ENCODE assay signal across 11 mouse cellular contexts in genomic region chr12:75745697-75746290, GRCm38 (mm10). TPM values are rescaled to one million over a fixed set of nuclear protein-coding genes. Genes with fewer than 3 reads are reported as not detected.
A peak's percentile ranks its signal among the peaks of the same experiment; 100 is the strongest.
DNase-seq lines count a peak whose midpoint lies in the region; ATAC-seq and TF ChIP-seq lines count a peak whose summit lies in the region.
"Had no signal": no experiment of that assay in that cellular context is flagged by ENCODE, and none has a peak within 500 bp of the region (broad histone marks: within the 10 kb centered on the region; RNA-seq: fewer than 3 reads in every experiment).

No protein-coding gene starts in this region.

- DNase-seq in lung, embryonic 14.5 days = peak; percentile 92
- no peak for DNase-seq in lung, adult 2 months
- peak; percentile 57 to 74 for DNase-seq in kidney, postnatal 36 days
- peak; percentile 49 for DNase-seq in lung, postnatal 36 days
- DNase-seq in cerebellum, adult 9-10 months = no peak
- DNase-seq in thymus, adult 2 months = no peak
- DNase-seq: gastrocnemius, postnatal 14 days had no signal

- no peak for TF ChIP-seq CTCF in lung, embryonic 14.5 days (IDR thresholded peaks at IDR 0.05; ENCODE audit: low read depth)
- no peak for TF ChIP-seq CTCF in lung, adult 2 months (IDR thresholded peaks at IDR 0.05; ENCODE audit: insufficient read depth, low read length)
- no peak for TF ChIP-seq CTCF in intestine, postnatal 0 days (IDR thresholded peaks at IDR 0.05; ENCODE audit: low read depth)
- no peak for TF ChIP-seq CTCF in thymus, adult 2 months (IDR thresholded peaks at IDR 0.05; ENCODE audit: borderline replicate concordance, control insufficient read depth, extremely low read depth, insufficient read depth, low read length, poor library complexity)

- TF ChIP-seq POLR2A in lung, adult 2 months (IDR thresholded peaks at IDR 0.05; ENCODE audit: borderline replicate concordance, extremely low read depth, low read depth, low read length) = no peak
- TF ChIP-seq POLR2A in thymus, adult 2 months (IDR thresholded peaks at IDR 0.05; ENCODE audit: control insufficient read depth, extremely low read depth, insufficient read depth, low read length, poor library complexity) = no peak

- peak; percentile 89 for ATAC-seq in lung, embryonic 14.5 days (ENCODE audit: insufficient read depth)
- peak; percentile 75 for ATAC-seq in heart, embryonic 12.5 days (ENCODE audit: insufficient number of reproducible peaks, low FRiP score)
- ATAC-seq in intestine, postnatal 0 days = no peak
- ATAC-seq: hindbrain, embryonic 16.5 days had no signal

- no peaks in the 10 kb centered on the region for H3K36me3 ChIP-seq in lung, embryonic 14.5 days (ENCODE audit: insufficient read depth)
- no peaks in the 10 kb centered on the region for H3K36me3 ChIP-seq in heart, embryonic 12.5 days
- no peaks in the 10 kb centered on the region for H3K36me3 ChIP-seq in intestine, postnatal 0 days (ENCODE audit: control insufficient read depth, insufficient read depth)
- no peaks in the 10 kb centered on the region for H3K36me3 ChIP-seq in thymus, adult 2 months (ENCODE audit: control insufficient read depth, insufficient read depth, low read length)
- H3K36me3 ChIP-seq: limb, embryonic 15.5 days had no signal

- H3K4me3 ChIP-seq in lung, embryonic 14.5 days (ENCODE audit: low read depth, low read length) = no peak overlapping the region
- no peak overlapping the region for H3K4me3 ChIP-seq in lung, adult 2 months (replicated peaks; ENCODE audit: extremely low read depth, low read depth, low read length)
- H3K4me3 ChIP-seq in heart, embryonic 12.5 days = no peak overlapping the region
- no peak overlapping the region for H3K4me3 ChIP-seq in intestine, postnatal 0 days (ENCODE audit: low read depth, low read length)
- no peak overlapping the region for H3K4me3 ChIP-seq in thymus, adult 2 months (ENCODE audit: control insufficient read depth, insufficient read depth, low read length)
- H3K4me3 ChIP-seq: limb, embryonic 15.5 days had no signal

- H3K9ac ChIP-seq in lung, embryonic 14.5 days = no peak overlapping the region
- no peak overlapping the region for H3K9ac ChIP-seq in heart, embryonic 12.5 days
- H3K9ac ChIP-seq in intestine, postnatal 0 days (ENCODE audit: low read depth, low read length) = no peak overlapping the region
- H3K9ac ChIP-seq: limb, embryonic 15.5 days had no signal

- no peaks in the 10 kb centered on the region for H3K4me1 ChIP-seq in lung, embryonic 14.5 days (ENCODE audit: insufficient read depth)
- H3K4me1 ChIP-seq in lung, adult 2 months (ENCODE audit: control insufficient read depth, insufficient read depth, low read length) = no peaks in the 10 kb centered on the region; the same call in 1 of the 2 replicates
- H3K4me1 ChIP-seq in heart, embryonic 12.5 days (replicated peaks) = peaks cover 25% of the 10 kb centered on the region
- H3K4me1 ChIP-seq in intestine, postnatal 0 days (replicated peaks; ENCODE audit: control insufficient read depth, insufficient read depth, low read length) = no peaks in the 10 kb centered on the region; the same call in 1 of the 2 replicates
- no peaks in the 10 kb centered on the region for H3K4me1 ChIP-seq in thymus, adult 2 months (replicated peaks; ENCODE audit: control insufficient read depth, insufficient read depth, low read length)
- H3K4me1 ChIP-seq: limb, embryonic 15.5 days had no signal

- no peak overlapping the region for H3K4me2 ChIP-seq in lung, embryonic 14.5 days
- peak overlapping the region; percentile 27 for H3K4me2 ChIP-seq in heart, embryonic 12.5 days
- H3K4me2 ChIP-seq in intestine, postnatal 0 days (replicated peaks; ENCODE audit: low read depth) = no peak overlapping the region
- H3K4me2 ChIP-seq: limb, embryonic 15.5 days had no signal

- no peaks in the 10 kb centered on the region for H3K27me3 ChIP-seq in lung, embryonic 14.5 days (ENCODE audit: insufficient read depth, low read length)
- H3K27me3 ChIP-seq in heart, embryonic 12.5 days (replicated peaks) = no peaks in the 10 kb centered on the region
- H3K27me3 ChIP-seq in intestine, postnatal 0 days (replicated peaks; ENCODE audit: control insufficient read depth, insufficient read depth, low read length) = no peaks in the 10 kb centered on the region
- no peaks in the 10 kb centered on the region for H3K27me3 ChIP-seq in thymus, adult 2 months (ENCODE audit: control insufficient read depth, insufficient read depth, low read length)
- H3K27me3 ChIP-seq: limb, embryonic 15.5 days had no signal

- no peak overlapping the region; the same call in 1 of the 2 replicates for H3K27ac ChIP-seq in lung, embryonic 14.5 days (ENCODE audit: low read depth)
- H3K27ac ChIP-seq in heart, embryonic 12.5 days (ENCODE audit: poor library complexity, severe bottlenecking) = peak overlapping the region; percentile 55
- no peak overlapping the region for H3K27ac ChIP-seq in intestine, postnatal 0 days (ENCODE audit: low read depth, low read length)
- H3K27ac ChIP-seq in thymus, adult 2 months (ENCODE audit: control insufficient read depth, insufficient read depth, low read length) = no peak overlapping the region
- H3K27ac ChIP-seq: limb, embryonic 15.5 days had no signal

- 40% methylated on average over 14 of the region's 14 CpGs for WGBS in lung, embryonic 14.5 days
- whole genome bisulfite sequencing in lung, adult 2 months = 51% methylated on average over 14 of the region's 14 CpGs
- WGBS in heart, embryonic 12.5 days = 16% methylated on average over 14 of the region's 14 CpGs
- WGBS in intestine, postnatal 0 days = 68% methylated on average over 14 of the region's 14 CpGs
- WGBS in thymus, adult 2 months = 89% methylated on average over 14 of the region's 14 CpGs

- no peaks in the 10 kb centered on the region for H3K9me3 ChIP-seq in lung, embryonic 14.5 days (ENCODE audit: low read depth, low read length)
- no peaks in the 10 kb centered on the region for H3K9me3 ChIP-seq in heart, embryonic 12.5 days (replicated peaks)
- H3K9me3 ChIP-seq in intestine, postnatal 0 days (ENCODE audit: control insufficient read depth) = no peaks in the 10 kb centered on the region
- H3K9me3 ChIP-seq: limb, embryonic 15.5 days had no signal

RNA-seq across cellular contexts. Expression of gene Sgpp1, which starts 10.3 kb away (rescaled TPM):
- polyA plus RNA-seq in lung, embryonic 14.5 days (2014; fragmentation: Nextera tagmentation; extraction: Ambion mirVana) = 19.1 and 21.1 TPM in 2 replicates
- 31.1 and 35.2 TPM in 2 replicates for polyA plus RNA-seq in lung, adult 2 months (2012; rRNA removed)
- 24.0 and 25.4 TPM in 2 replicates for polyA plus RNA-seq in heart, embryonic 12.5 days (2016; fragmentation: Nextera tagmentation; extraction: Ambion mirVana)
- 24.1 and 25.2 TPM in 2 replicates for polyA plus RNA-seq in intestine, postnatal 0 days (2015; fragmentation: Nextera tagmentation; extraction: Ambion mirVana)
- 64.9 and 71.0 TPM in 2 replicates for polyA plus RNA-seq in thymus, adult 2 months (2012; rRNA removed)

Comparison
In these comparisons a context has a peak if more than half of its experiments do, and no peak if none do; other contexts are left out.
1. DNase-seq: peak in lung, embryonic 14.5 days (single experiment), kidney, postnatal 36 days (2 of 2) and lung, postnatal 36 days (single experiment); none in lung, adult 2 months (single experiment), cerebellum, adult 9-10 months (single experiment) and thymus, adult 2 months (single experiment).